Mouse (Mus musculus): ENCODE measurements around the gene Srgap1.
A peak's percentile ranks its signal among the peaks of the same experiment; 100 is the strongest.

Gene Srgap1

GRCm38 (mm10) chr10:122016631-122017030 is 30.5 kb downstream of the Srgap1 start:
- no peak for DNase-seq

- no peak for DNase-seq
These were observed 34.8 kb downstream of the Srgap1 start for GRCm38 (mm10) chr10:122012321-122012720.

DNA sequence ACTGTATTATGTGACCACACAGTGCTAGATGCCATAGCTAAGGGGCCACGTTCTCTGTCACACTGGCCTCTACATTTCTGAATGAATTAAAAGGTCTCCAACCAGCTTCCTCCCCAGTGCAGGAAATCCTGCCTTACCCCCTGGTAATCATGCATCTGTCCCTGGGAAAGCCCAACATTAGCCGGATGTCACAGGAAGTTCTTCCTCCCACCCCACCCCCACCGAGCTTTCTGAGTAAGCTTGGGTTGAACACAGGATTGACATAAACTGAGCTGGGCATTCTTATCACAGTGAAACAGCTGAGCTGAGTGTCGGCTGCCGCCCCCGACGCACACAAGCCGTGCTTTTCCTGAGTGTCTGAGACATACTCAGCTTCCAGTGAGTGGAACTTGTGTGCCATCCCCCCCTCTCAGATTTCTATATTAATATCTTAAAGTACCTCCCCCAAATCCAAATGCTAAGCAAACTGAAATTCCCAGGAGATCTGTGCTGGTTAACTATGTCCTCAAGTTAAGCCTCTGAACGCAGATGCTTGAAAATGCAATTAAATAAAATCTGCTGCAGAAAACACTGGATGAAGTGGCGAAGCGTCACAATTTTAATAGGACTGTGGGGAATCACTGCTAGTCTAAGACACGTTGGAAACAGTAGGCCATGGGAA is 38.3 kb downstream of the Srgap1 start:
- no peak for DNase-seq

- no peak for DNase-seq
These were observed 38.8 kb downstream of the Srgap1 start for GRCm38 (mm10) chr10:122008370-122008730.

DNA sequence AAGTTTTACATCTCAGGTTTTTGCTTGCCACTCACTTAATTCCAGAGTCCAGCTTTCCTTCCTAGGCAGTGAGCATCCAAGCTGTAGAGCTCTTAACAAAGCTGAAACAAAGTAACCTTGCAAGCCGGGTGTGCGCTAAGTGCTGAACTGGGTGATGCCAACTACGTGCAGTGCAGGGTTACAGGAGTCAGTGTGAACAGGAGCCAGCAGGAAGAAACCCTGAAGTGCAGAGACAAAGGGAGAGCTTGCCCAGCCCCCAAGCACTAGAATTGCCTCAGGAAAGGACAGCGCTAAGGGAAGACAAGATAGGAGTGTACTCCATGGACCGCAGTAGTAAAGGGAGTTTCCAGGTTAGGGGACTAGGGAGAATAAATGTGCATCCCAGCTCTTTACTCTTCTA is 40.5 kb downstream of the Srgap1 start:
- peak in 1 of 2 experiments; percentile 9 for DNase-seq

DNA sequence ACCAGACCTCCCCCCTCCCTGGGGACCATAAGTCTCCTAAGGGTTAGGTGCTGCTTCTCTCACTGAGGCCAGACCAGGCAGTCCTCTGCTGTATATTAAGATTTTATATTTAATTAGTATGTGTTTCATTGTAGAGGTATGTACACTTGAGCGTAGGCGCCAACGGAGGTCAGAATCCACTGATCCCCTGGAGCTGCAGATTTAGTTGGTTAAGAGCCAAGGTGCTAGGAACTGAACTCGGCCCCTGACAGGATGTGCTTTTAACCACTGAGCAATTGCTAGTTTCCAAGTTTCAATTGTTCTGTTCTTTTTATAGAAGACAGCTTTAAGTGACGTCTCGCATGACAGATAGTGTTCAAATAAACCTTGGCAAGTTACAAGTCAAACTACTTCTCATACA is 41.0 kb downstream of the Srgap1 start:
- DNase-seq = no peak

GRCm38 (mm10) chr10:122005560-122005959 is 41.6 kb downstream of the Srgap1 start:
- DNase-seq = no peak

DNA sequence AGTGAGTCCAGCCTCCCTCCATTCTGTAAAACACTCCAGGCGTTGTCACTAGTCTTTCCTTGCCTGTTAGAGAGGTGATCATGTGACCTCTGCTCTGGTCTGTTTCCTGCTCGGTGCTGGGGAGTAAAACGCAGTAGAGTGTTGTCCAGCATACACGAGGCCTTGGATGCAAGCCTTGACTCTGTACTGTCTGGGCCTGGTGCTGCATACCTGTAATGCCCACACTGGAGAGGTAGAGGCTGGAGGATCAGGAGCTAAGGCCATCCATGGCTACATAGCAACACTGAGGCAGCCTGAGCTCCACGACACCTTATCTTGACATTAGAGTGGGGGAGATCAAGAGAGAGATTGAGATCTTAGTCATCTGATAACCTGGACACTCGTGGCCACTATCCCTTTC is 44.2 kb downstream of the Srgap1 start:
- DNase-seq = no peak

GRCm38 (mm10) chr10:121998806-121999205 is 48.3 kb downstream of the Srgap1 start:
- DNase-seq = no peak

GRCm38 (mm10) chr10:121996500-121996899 is 50.6 kb downstream of the Srgap1 start:
- DNase-seq = no peak

- no peak for DNase-seq
These were observed 51.7 kb downstream of the Srgap1 start for GRCm38 (mm10) chr10:121995448-121995847.

- no peak for DNase-seq
These were observed 52.5 kb downstream of the Srgap1 start for GRCm38 (mm10) chr10:121994660-121995059.

- no peak for DNase-seq
These were observed 54.5 kb downstream of the Srgap1 start for GRCm38 (mm10) chr10:121992609-121993008.

GRCm38 (mm10) chr10:121986997-121987396 is 60.1 kb downstream of the Srgap1 start:
- no peak for DNase-seq

GRCm38 (mm10) chr10:121984887-121985286 is 62.2 kb downstream of the Srgap1 start:
- DNase-seq = no peak

- DNase-seq = no peak
These were observed 63.0 kb downstream of the Srgap1 start for GRCm38 (mm10) chr10:121983993-121984610.

- DNase-seq = no peak
These were observed 71.8 kb downstream of the Srgap1 start for GRCm38 (mm10) chr10:121975330-121975729.

DNA sequence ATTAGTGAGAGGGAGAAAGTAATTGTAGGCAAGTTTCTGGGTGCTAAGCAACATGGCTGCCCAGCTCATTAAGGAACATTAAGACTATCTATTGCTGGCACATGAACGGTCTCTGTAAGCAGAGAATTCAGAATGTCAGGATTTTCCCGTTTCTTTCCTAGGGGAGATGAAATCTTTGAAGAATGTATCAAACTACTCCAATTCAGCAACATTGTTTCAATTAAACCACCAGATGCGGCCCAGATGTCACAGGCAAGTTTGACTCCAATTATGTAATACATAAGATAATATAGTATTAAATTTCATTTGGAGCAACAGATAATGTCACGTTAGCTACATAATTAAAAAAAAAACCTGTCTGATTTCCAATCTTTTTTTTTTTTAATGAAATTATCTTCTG is 72.5 kb downstream of the Srgap1 start:
- no peak for DNase-seq

DNA sequence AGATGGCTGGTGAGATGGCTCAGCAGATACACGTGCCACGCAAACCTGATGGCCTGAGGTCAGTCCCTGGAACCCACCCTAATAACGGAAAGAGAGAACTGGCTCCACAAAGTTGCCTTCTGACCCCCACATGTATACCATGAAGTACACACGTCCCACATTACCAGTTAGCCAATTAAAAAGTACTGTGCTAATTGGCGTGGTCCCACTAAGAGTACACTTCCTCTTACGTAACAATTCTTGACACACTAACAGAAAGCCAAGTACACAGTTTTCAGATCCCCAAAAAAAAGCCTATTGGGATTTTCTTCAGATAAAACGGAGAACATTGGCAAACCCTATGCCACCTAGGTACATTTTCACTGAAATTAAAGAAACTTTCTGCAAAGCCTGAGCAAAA is 73.8 kb downstream of the Srgap1 start:
- no peak for DNase-seq

GRCm38 (mm10) chr10:121972249-121972892 is 74.7 kb downstream of the Srgap1 start:
- no peak for DNase-seq

DNA sequence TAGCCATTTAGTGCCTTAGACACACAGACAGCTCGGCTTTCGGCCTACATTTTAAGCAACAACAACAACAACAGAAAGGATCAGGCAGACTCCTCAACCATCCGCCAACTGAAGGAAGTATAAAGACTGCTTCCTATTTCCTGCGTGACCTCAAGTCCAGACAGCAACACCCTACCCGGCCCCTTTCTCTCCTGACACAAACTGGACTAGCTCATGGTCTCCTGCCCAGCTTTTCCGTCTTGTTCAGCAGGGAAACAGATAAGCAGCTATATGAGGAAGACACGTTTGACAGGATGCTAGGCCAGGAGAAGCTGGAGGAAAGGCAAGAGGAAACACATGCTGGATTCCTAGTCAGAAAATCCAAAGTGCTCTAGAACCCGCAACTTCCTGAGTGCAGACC is 75.5 kb downstream of the Srgap1 start:
- DNase-seq = no peak

DNA sequence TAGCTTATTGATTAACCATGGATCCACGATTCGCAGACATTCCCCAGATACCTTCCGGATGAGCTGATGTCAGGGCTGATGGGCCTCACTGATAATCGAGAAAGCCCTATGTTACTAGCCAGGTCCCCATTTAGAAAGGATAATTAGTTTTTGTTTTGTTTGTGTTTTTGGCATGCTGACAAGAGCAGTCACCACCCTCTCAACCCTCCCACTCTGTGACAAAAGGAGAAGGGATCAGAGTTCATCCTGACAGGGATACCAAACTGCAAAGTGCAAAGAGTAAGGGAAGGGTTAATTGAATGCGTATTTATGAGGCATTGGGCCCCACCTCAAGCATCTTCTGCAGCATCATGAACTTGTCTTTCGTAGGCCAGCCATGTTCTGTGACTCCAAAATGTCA is 76.2 kb downstream of the Srgap1 start:
- no peak for DNase-seq

- no peak for DNase-seq
These were observed 83.0 kb downstream of the Srgap1 start for GRCm38 (mm10) chr10:121964114-121964513.

GRCm38 (mm10) chr10:121962053-121962452 is 85.1 kb downstream of the Srgap1 start:
- DNase-seq = no peak
